Mouse (Mus musculus) lung, postnatal 4 days (tissue): ENCODE results near the gene Fam198a.
A peak's percentile ranks its signal among the peaks of the same experiment; 100 is the strongest.

Experiments used
- DNase-seq, 2 experiments: peaks; one replicate each; pipeline ENCODE4 v3.0.0; 2021

The Fam198a gene

DNA sequence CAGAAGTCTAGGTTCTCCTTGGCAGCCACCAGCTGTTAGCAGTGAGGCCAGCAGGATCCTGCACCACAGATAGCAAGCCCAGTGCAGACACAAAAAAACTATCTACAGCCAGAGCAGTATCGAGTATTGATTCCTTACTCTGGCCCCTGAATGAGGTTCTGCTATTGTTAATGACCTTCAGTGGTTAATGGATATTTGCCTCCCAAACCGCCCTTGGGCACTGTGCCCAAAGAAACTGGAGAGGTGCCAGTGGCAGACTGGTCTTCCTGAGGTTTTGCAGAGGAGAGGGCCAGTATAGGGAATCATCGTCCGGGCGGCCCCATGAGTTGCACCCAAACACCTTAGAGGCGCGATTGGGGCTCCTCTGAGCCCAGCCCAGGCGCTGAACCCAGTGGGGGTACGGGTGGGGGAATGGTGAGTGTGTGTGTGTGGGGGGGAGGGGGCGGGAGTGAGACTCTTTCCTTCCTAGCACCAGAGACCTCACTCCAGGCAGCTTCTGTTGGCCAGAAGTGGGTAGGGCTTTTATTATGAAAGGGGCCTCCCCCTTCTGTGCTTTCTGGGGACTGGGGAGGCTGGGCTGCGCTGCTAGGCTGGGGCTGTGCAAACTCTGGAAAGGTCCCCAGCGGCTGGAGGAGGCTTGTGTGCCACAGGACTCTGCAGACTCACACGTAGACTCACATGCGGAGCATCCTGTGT, at the start of gene Fam198a:
Fam198a (plus strand) TSS at position 571 of the 696 bp plus-strand sequence.
- peak; percentile 86 to 87 for DNase-seq

DNA sequence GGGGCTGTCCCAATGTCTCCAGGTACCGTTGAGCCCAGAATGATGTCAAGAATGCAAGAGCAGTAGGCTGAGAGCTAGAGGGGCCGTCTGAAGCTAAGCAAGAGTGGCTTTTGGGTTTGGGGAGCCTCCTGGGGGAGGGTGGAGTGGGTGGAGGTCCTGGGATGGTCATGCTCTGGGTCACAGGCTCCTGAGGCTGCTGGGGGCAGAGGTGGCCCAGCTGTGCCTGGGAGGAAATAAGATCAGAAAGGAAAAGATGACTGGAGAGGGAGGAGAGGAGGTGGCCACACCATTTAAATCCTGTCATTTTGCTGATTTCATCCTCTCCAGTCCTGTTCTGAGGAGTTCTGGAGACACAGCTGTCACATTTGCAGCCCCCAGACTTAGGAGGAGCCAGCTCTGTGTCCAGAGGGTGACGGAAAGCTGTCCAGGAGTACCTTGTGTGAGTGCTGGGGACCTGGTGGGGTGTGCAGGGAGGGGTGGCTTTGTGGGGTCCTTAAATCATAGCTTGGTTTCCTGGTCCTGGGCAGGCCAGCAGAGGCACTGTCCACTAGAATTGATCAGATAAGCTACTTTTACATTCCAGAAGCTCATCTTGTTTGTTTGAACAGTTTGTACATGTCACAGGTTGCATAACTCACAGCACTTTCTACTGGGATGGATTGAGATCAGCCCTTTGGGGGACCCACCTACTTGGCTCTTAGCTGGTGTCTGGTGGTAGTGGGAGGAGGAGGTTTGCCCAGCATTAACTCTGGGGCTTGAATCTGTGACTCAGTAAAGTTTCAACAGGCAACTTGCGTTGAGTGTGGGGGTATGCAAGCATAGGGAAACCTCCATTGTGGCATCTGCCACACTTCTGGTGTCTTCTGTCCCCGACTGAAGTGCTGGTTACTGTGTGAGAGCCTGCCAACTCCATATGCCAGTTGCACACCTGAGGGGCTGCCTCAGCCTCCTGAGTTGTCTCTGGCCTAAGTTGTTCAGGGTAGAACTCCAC, 48.8 kb upstream of the Fam198a start:
- DNase-seq, result peak in 1 of 2 experiments; percentile 14

DNA sequence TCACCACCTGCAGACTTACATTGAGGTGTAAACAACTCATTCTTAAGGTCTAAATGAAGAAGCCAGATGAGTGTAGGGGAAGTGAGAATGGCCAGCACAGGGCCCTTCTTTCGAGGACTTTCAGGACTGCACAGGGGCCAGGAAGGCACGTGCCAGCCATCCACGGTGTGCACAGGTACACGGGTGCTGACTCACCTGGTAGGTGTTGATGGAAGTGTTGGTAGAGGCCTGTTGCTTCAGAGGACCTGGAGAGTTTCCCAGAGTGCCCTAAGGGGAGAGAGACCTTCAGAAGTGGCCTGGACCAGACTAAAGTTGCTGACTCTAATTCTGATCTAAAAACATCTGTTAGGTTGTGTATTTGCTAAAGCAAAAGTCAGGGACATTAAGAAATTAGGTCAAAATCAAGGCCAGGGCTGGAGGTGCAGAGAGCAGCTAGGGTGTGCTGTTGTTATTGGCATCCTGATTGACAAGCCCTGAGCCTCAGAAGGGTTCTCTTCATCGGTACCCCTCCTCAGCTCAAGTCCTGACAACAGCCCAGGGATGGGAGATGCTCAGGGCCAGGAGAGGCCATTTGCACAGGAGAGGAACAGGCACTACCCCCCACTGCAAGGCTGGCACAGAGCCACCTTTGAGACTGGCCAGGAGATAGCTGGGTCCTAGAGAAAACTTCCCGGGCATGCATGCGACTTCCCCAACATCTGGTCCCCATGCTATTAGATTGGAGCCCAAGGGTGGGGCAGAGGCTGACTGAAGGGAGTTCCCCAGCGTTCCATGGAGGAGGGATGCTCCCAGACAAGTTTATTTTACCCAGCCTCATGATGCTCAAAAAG, 47.1 kb upstream of the Fam198a start:
- peak in 1 of 2 experiments; percentile 21 for DNase-seq

GRCm38 (mm10) chr9:121904319-121904718, 46.5 kb upstream of the Fam198a start:
- no peak for DNase-seq

GRCm38 (mm10) chr9:121904946-121905345, 45.8 kb upstream of the Fam198a start:
- no peak for DNase-seq

DNA sequence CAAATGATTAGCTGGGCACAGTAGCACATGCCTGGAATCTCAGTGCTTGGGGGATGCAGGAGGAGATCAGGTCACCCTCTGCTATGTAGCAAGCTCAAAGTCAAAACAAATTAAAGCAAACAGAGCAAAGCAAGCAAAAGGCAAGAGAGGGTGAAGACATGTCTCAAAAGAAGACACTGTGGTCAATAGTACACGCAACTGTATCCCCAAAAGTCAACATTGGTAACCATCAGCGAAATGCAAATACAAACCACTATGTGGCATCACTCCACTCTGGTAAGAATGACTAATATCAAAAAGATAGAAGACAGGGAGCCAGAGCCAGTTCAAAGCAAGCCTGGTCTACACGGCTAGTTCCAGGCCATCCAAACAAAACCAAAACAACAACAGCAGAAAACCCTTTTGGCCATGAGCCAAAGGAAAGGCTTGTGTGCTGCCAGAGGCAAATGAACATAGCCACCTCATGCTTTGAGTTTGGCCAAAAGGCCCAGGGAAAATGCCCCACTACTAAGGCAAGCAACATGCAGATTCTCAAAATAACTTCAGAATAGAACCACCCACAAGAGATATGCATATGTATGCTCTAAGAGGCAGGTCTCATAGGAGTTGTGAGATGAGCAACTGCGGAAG, 45.1 kb upstream of the Fam198a start:
- peak in 1 of 2 experiments; percentile 15 for DNase-seq

DNA sequence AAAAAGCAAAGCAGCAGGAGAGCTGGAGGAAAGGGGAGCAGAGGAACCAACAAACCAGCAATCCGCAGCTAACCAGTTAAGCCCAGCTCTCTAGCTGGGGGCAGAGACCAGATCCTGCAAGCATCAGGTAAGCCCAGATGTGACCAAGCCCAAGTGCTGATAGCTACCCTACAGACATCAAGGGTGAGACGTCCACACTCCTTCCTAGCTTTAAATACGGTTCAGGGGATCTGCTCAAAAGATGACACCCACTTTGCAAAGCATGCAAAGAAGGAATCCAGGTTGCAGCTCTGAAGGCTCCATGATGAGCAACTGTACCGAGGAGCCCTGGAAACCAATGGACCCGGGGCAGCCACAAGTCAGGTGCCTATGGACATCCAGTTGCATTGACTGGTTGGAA, 44.3 kb upstream of the Fam198a start:
- peak in 1 of 2 experiments; percentile 10 for DNase-seq

DNA sequence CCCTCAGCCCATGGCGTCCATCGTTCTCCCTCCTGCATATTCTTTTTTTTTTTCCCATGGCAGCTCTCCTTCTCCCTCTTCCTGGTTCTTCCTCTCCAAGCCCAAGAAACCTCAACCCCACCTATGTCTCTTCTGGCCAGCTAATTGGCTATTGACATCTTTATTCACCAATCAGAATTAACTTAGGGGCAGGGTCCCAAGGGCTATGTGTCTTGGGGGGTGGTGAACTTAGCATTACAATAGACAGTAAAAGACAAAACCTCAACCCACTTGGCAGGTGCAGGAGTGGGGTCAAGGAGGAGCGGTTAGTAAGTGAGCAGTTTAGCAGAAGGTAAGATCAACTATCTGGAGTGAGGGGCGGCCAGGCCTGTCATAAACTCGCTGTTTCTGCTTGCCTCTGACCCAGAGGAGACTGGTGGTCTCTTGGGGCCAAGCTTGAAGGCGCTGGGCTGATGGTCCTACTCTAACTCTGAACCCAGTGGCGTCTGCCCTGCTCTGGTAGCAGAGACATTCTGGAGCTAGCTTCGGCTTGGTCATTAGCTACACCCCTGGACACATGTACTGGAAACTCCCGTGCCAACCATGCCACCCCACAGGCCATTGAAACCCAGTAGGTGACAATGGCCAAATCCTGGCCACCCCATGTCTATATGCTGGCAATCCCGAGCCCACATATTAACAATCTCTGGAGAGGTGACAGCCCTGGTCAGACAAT, 43.3 kb upstream of the Fam198a start:
- peak in 1 of 2 experiments; percentile 13 for DNase-seq

- DNase-seq, result no peak
Observed at GRCm38 (mm10) chr9:121908321-121908720, 42.5 kb upstream of the Fam198a start.

- DNase-seq, result no peak
Observed at GRCm38 (mm10) chr9:121909635-121910034, 41.2 kb upstream of the Fam198a start.

- DNase-seq, result no peak
Observed at GRCm38 (mm10) chr9:121911196-121911595, 39.6 kb upstream of the Fam198a start.

DNA sequence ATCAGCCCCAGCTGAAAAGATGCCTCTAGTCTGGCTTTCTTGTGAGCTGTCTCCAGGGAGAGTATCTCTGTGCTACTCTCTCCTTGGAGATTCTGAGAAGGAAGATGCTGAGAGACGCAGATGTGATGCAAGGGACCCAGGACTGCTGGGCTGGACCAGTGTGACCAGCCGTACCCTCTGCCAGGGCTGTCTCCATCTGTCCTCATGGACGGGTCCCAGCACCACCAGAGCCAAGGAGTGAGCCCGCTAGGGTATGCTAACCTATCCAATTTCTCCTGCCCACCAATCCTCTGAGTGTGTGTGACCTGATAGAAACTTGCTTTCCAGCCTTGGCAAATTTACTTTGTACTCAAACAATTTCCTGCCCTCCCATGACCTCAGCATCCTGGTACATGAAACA, 38.0 kb upstream of the Fam198a start:
- DNase-seq, result no peak

DNA sequence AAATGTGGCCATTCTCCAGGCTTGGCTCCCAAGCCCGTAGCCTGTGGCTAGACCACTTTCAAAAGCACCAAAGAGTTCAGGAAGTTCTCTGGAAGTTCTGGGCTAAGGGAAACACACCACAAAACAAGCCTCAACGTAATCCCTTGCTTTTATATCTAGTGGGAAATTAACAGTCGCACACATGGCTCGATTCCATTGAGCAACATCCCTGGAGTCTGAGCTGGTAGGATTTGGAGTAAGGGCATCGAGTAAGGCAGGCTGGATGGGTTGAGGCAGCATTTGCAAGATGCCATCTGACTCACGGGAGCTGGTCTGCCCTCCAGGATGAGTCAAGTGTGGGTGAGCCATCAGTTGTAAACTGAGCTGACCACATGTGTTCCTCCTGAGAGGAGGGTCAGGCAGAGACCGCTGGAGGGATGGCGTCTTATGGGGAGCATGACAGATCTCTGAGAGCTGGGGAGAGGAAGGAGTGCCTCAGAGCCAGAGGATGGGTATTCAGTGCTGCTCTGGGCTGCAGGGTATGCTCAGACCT, 36.5 kb upstream of the Fam198a start:
- DNase-seq, result peak in 1 of 2 experiments; percentile 15

GRCm38 (mm10) chr9:121915056-121915455, 35.7 kb upstream of the Fam198a start:
- no peak for DNase-seq

DNA sequence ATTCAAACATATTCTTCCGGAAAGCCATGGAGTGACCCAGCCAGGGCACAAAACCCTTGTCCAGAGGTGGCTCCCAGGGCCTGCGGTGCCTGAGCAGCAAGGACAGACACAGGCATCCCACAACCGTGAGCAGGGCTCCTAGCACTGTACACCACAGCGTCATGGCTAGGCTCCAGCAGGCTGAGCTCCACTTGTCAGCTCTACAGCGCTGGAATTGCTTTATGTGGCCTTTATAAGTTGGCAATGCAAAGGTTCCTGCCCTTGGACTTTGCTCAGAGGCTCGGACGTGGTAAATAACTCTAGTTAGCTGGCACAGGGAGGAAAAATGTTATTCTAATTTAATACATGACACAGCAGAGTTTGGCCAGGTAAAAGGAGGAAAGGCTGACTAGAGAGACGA, 34.7 kb upstream of the Fam198a start, which contains the start of gene Cyp8b1:
Cyp8b1 (minus strand) TSS at position 204 of the 400 bp plus-strand sequence.
- no peak for DNase-seq

DNA sequence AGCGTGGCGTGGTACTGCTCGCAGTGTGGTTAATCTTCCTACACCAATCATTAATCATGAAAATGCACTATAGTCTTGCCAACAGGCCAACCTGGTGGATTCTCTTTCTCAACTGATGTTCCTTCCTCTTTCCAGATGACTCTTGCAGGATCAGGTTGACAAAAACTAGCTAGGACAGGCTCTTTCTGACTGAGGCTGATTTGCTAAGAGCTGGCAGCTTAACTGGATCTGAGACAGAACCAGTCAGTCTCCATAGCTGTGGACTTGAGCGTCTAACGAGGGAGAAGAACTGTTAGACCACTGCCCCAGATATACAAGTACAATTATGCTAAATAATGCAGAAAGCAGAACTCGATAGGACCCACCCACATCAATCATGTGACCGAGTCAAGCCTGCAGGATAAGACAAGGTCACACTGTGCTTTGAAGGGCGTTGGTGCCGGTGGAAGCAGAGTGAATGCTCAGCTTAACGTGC, 31.7 kb upstream of the Fam198a start:
- DNase-seq, result no peak

DNA sequence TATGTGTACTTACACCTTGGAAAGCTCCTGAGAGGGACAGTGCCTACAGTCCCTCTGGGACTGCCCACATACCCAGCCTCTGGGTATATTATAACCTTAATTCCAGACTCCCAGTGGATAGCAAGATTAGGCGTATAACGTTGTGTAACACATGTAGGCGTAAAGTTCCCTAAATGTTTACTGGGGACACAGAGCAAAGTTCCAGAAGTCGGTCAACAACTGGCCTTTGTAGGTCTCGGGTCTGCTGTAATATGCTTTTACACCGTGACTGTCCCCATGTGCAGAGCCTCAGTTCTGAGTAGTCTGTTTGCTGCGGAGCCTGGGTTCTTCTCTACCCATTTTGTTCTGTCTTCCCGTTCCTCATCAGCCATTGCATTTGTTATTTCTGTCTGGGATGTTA, 27.3 kb upstream of the Fam198a start:
- no peak for DNase-seq

DNA sequence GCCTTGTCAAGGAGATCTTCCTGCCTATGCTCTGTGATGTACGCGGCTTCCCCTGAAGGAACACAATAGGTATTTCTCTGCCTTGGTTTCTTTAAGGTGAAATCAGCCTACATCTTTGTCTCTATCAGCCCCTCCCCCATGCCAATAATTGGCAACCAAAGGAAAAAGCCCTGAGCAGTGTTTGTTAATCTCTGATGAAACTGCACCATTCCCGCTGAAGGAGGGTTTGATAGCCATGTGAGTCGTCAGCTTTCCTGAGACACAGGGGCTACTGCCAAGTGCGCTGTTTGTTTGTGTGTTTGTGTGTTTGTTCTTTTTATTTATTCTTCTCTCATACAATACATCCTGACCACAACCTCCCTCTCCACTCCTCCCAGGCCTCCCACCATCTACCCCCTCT, 26.9 kb upstream of the Fam198a start:
- no peak for DNase-seq

DNA sequence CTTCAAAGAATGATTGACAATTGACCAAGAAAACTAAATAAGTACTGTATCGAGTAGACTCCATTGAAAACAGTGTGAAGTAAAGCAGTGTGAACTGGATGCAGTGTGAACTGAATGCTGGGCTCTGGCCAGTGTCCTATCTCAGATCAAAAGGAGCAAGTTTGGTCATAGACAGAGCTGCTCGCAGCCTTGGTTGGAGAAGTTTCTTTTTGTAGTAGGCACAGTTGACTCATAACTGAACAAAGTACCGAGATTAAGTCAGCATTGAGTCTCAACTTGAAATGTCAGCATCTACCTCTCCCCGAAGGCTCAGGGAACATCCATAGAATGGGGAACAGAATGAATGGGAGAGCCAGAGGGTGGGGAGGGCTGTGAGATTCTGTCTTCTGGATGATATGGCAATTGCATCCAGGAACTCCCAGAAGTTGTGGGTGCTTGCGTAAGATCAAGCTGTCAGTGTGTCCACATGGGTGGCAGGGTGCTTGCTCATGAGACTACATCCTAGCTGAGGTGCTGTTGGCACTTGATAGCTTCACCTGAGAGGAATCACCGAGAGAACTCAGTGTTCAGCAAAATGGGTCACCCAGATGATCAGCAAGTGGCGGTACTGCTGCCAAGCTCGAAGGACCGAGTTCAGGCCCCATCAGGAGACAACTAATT, 25.8 kb upstream of the Fam198a start:
- DNase-seq, result no peak

DNA sequence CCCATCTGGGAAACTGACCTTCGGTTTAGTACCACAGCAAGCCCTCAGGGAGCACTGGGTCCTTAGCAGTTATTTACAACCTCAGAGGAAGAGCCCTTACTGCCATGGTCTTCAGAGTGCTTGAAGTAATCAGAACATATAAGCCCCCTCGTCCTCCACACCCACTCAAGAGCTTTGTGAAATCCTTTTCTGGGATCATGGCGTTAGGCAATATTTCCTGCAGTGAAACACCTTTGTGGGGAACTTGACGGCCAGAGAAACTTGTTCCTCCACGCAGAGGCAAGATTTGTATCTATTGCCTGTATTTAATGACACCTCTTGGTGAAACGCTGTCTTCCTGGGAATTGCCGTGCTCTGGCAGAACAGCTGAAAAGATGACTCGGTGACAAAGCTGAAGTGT, 24.8 kb upstream of the Fam198a start:
- no peak for DNase-seq
